Mouse (Mus musculus) cerebellum, adult 2 months (tissue): Measurements from ENCODE around the gene Gpr132.

Experiments used
- CTCF ChIP-seq: fragments of 200-500 bp; IDR thresholded peaks from 2 replicates; pipeline ENCODE4 v1.5.1; 2011; ENCODE audit warnings: low read depth, mild to moderate bottlenecking, control low read depth, low read length, moderate library complexity, borderline replicate concordance; ENCODE audit not compliant: insufficient read depth
- POLR2A ChIP-seq: fragments of 200-500 bp; IDR thresholded peaks from 2 replicates; pipeline ENCODE4 v1.6.1; 2011; ENCODE audit warnings: low read length, control low read depth, borderline replicate concordance; ENCODE audit not compliant: insufficient read depth

DNA sequence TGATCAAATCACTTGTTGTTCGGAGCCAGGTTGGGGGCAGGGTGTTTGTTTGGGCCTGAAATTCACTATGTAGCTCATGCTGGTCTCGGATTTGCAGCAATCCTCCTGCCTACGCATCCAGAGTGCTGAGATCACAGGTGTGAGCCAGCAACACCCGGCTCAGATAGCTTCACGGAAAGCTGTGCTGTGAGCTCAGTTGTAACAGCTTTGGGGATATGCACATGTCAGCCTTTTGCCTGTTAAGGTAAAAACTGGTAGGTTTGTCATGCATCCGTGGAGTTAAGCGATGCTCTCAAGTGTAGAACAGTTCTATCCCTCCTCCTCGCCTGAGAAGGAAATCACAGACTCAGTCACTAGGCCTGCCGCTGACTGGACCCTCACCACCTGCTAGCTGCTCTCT lies 32.6 kb upstream of the Gpr132 start:
- TF ChIP-seq POLR2A (no peak), CTCF (no peak)
